Mouse (Mus musculus) liver, embryonic 15.5 days (tissue): ENCODE data around the gene Adora1. TPM values are rescaled to one million over a fixed set of nuclear protein-coding genes. Genes with fewer than 3 reads are reported as not detected.

Experiments used
- ATAC-seq: fragments of 200-750 bp; cut with Nextera tagmentation; 2 replicates; pipeline ENCODE4 v1.8.0; 2017; ENCODE audit warnings: moderate number of reproducible peaks, mild to moderate bottlenecking, moderate library complexity; ENCODE audit not compliant: insufficient read depth
- H3K27ac ChIP-seq: fragments of 300-500 bp; sonication (generic); replicated peaks from 2 replicates; pipeline ENCODE4 v1.5.1; 2015; ENCODE audit warnings: mild to moderate bottlenecking, inconsistent platforms
- H3K27me3 ChIP-seq: fragments of 300-500 bp; sonication (generic); 2 replicates; pipeline ENCODE4 v1.6.1; 2015; ENCODE audit warnings: mild to moderate bottlenecking, inconsistent platforms
- H3K36me3 ChIP-seq: fragments of 300-500 bp; sonication (generic); replicated peaks from 2 replicates; pipeline ENCODE4 v1.6.1; 2015; ENCODE audit warnings: moderate library complexity, mild to moderate bottlenecking, inconsistent platforms
- H3K4me1 ChIP-seq: fragments of 300-500 bp; sonication (generic); replicated peaks from 2 replicates; pipeline ENCODE4 v1.6.1; 2015; ENCODE audit warnings: inconsistent platforms
- H3K4me2 ChIP-seq: fragments of 300-500 bp; sonication (generic); 2 replicates; pipeline ENCODE4 v1.6.1; 2015; ENCODE audit warnings: moderate library complexity, mild to moderate bottlenecking, inconsistent platforms
- H3K4me3 ChIP-seq: fragments of 300-500 bp; sonication (generic); replicated peaks from 2 replicates; pipeline ENCODE4 v1.5.1; 2015; ENCODE audit warnings: mild to moderate bottlenecking, inconsistent platforms
- H3K9ac ChIP-seq: fragments of 300-500 bp; sonication (generic); 2 replicates; pipeline ENCODE4 v1.6.1; 2015; ENCODE audit warnings: moderate library complexity, mild to moderate bottlenecking, inconsistent platforms
- H3K9me3 ChIP-seq: fragments of 300-500 bp; sonication (generic); replicated peaks from 2 replicates; pipeline ENCODE4 v1.6.1; 2016; ENCODE audit warnings: inconsistent platforms
- WGBS: fragments of 180-500 bp; shearing (Covaris S2); methylation state at CpG from one replicate; pipeline ENCODE4 v1.1.7; 2015; ENCODE audit warnings: mixed read lengths; ENCODE audit not compliant: insufficient replicate concordance; 5-methylcytosine and 5-hydroxymethylcytosine counted together
- polyA plus RNA-seq: library from polyadenylated mRNA; unstranded; fragments of >200 nt; fragmentation: Nextera tagmentation; extraction: Ambion mirVana; gene quantifications from 2 replicates; pipeline ENCODE4 v1.2.1, GENCODE M21; 2015

Gene Adora1
- polyA plus RNA-seq, 1 experiment from 2014 or later, result 0.91 TPM

DNA sequence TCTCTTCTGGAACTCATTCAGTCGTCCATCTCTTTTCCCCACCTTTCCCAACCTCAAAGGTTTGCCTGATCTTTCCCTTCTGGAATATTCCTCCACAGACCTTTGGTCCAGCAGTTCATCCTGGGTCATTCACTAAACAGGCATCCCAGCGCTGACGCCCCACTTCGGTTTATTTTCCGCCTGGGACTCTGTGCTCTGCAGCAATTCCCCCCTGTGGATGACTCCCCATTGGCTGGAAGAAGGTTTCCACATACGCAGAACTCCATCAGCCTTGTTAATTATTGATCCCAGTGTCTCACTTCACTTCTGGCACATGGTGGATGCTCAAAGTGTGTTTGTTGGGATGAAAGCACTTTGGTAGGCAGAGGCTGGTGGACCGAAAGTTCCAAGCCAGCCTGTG is 71.8 kb downstream of the Adora1 start:
- H3K4me3 ChIP-seq, result no peak overlapping the region

DNA sequence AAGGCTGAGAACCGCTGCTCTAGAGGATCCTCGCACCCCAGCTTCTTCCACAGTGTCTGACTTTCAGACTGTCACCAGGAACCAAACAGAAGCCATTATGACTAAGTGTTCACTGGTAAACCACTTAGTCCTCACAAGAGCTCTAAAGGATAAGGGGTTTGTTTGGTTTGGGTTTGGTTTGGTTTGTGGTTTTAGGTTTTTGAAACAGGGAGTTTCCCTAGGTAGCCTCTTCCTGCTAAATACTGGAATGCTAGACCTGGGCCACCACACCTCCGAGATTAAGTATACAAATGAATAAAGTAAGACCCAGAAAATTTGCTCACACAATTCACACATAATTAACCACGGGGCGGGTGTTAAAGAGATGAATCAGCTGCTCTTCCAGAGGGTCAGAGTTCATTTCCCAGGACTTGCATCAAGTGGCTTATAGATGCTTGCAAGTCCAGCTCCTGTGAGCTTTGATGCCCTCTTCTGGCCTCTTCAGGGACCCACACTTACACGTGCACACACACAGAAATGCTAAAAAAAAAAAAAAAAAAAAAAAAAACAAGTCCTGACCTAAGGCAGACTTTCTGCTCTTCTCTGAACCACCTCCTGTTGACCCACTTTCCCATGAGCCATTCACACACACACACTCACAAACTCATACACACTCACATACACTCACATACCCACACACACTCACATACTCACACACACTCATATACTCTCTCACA is 72.6 kb downstream of the Adora1 start:
- no peak for ATAC-seq
- WGBS, result 58% methylated on average over 6 of the region's 6 CpGs
- no peaks in the 10 kb centered on the region for H3K36me3 ChIP-seq
- no peak overlapping the region for H3K9ac ChIP-seq
- no peak overlapping the region for H3K4me3 ChIP-seq
- no peaks in the 10 kb centered on the region for H3K4me1 ChIP-seq
- no peaks in the 10 kb centered on the region for H3K9me3 ChIP-seq
- no peak overlapping the region for H3K4me2 ChIP-seq
- H3K27me3 ChIP-seq, result no peaks in the 10 kb centered on the region
- H3K27ac ChIP-seq, result no peak overlapping the region

More for the DNA sequence above, 71.8 kb downstream of the Adora1 start:
- H3K27me3 ChIP-seq, result no peaks in the 10 kb centered on the region
- H3K9ac ChIP-seq, result no peak overlapping the region
- no peak overlapping the region for H3K4me2 ChIP-seq
- peak; percentile 74 for ATAC-seq
- H3K27ac ChIP-seq, result no peak overlapping the region
- H3K4me1 ChIP-seq, result peaks cover 2% of the 10 kb centered on the region; the same call in 1 of the 2 replicates
- no peaks in the 10 kb centered on the region for H3K36me3 ChIP-seq
- WGBS, result 71% methylated on average over 7 of the region's 7 CpGs
- H3K9me3 ChIP-seq, result no peaks in the 10 kb centered on the region

DNA sequence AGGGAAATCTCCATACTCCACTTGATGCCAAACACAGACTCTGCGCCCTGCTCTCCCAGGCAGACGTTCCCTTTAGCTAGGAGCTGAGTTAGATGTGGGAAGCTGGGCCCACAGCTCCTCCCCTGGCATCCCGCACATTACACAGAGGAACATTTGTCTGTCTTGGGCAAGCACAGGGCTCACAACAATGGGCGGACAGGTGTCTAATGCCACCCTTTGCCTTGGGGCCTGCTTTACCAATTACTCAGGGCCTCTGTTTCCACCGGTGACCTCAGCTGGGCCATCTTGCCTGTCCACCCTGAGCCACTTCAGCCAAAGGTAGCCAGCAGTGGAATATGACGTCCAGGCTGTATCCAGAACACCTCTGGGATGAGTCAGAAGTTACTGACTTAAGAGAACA is 73.8 kb downstream of the Adora1 start:
- no peaks in the 10 kb centered on the region for H3K36me3 ChIP-seq
- ATAC-seq, result no peak
- WGBS, result 69% methylated on average over 6 of the region's 6 CpGs

DNA sequence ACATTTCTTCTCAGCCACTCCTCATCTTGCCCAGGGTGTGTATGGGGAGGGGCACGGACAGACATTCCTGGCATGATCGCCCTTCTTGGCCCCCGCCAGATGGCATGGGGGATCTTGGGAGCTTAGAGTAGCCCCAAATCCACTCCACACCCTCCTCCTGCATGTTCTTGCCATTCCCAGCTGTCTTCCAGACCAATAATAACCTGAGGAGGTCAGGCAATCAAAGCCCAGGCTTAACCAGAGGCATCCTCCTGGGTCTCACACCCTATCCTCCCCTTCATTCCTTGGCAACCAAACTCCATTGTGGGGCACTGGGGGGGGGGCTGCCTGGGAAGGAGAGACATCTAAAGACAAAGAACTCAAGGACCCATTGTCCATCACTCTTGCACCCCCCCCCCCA is 74.8 kb downstream of the Adora1 start:
- Histone ChIP-seq H3K9ac (no peak overlapping the region), H3K9me3 (no peaks in the 10 kb centered on the region), H3K4me2 (no peak overlapping the region), H3K4me3 (no peak overlapping the region), H3K27me3 (no peaks in the 10 kb centered on the region), H3K27ac (no peak overlapping the region), H3K4me1 (0 out of 2 replicates have a peak, but pooled peaks cover under 1% of the 10 kb centered on the region), H3K36me3 (no peaks in the 10 kb centered on the region)
- ATAC-seq, result no peak
- WGBS, result 76% methylated on average over 3 of the region's 3 CpGs

More for the DNA sequence above, 73.8 kb downstream of the Adora1 start:
- H3K4me1 ChIP-seq, result no peaks in the 10 kb centered on the region
- no peaks in the 10 kb centered on the region for H3K9me3 ChIP-seq
- no peak overlapping the region for H3K27ac ChIP-seq
- no peak overlapping the region for H3K9ac ChIP-seq
- H3K4me2 ChIP-seq, result no peak overlapping the region
- H3K27me3 ChIP-seq, result no peaks in the 10 kb centered on the region
- H3K4me3 ChIP-seq, result no peak overlapping the region

DNA sequence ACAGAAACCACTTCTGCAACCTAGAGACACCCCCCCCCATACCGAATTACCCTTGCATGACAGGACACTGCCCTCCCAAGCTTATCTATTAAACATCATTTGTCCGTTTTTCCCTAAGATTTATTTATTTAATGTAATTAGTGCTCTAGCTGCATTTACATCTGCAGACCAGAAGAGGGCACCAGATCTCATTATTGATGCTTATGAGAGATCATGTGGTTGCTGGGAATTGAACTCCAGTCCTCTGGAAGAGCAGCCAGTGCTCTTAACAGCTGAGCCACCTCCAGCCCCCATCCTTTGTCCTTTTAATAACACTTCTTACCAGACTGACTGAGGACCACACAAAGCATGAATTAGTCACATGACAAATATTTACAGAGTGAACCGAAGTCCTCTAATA is 80.6 kb downstream of the Adora1 start:
- WGBS, result 42% methylated on average over 3 of the region's 3 CpGs
- H3K4me1 ChIP-seq, result peaks cover 35% of the 10 kb centered on the region
- H3K4me3 ChIP-seq, result no peak overlapping the region
- ATAC-seq, result no peak
- H3K9ac ChIP-seq, result no peak overlapping the region
- H3K27me3 ChIP-seq, result peaks cover 7% of the 10 kb centered on the region; the same call in 1 of the 2 replicates
- H3K27ac ChIP-seq, result no peak overlapping the region
- H3K36me3 ChIP-seq, result no peaks in the 10 kb centered on the region
- H3K9me3 ChIP-seq, result no peaks in the 10 kb centered on the region
- H3K4me2 ChIP-seq, result no peak overlapping the region

DNA sequence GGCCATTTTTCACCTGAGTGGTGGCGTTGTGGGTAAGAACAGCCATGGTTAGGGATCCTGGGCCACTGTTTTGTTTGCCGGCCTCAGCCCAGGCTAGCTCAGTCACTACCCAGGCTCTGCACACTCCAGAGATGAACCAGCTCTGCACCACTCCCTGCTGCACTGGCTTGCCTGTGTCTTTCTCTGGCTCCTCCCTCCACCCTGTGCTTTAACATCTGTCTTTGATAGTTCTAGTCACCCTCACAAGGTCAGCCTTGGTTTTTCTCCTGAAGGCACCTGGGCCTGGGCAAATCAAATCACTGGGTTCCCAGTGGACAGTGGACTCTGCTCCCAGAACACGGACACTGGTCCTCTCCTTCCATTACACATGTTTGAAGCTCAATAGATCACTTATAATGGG is 81.1 kb downstream of the Adora1 start:
- H3K4me3 ChIP-seq, result no peak overlapping the region
- no peaks in the 10 kb centered on the region for H3K9me3 ChIP-seq
- H3K9ac ChIP-seq, result no peak overlapping the region
- peaks cover 7% of the 10 kb centered on the region; the same call in 1 of the 2 replicates for H3K27me3 ChIP-seq
- WGBS, result 69% methylated on average over 3 of the region's 3 CpGs
- H3K27ac ChIP-seq, result no peak overlapping the region
- H3K36me3 ChIP-seq, result no peaks in the 10 kb centered on the region
- no peak overlapping the region for H3K4me2 ChIP-seq
- ATAC-seq, result no peak
- H3K4me1 ChIP-seq, result peaks cover 35% of the 10 kb centered on the region

DNA sequence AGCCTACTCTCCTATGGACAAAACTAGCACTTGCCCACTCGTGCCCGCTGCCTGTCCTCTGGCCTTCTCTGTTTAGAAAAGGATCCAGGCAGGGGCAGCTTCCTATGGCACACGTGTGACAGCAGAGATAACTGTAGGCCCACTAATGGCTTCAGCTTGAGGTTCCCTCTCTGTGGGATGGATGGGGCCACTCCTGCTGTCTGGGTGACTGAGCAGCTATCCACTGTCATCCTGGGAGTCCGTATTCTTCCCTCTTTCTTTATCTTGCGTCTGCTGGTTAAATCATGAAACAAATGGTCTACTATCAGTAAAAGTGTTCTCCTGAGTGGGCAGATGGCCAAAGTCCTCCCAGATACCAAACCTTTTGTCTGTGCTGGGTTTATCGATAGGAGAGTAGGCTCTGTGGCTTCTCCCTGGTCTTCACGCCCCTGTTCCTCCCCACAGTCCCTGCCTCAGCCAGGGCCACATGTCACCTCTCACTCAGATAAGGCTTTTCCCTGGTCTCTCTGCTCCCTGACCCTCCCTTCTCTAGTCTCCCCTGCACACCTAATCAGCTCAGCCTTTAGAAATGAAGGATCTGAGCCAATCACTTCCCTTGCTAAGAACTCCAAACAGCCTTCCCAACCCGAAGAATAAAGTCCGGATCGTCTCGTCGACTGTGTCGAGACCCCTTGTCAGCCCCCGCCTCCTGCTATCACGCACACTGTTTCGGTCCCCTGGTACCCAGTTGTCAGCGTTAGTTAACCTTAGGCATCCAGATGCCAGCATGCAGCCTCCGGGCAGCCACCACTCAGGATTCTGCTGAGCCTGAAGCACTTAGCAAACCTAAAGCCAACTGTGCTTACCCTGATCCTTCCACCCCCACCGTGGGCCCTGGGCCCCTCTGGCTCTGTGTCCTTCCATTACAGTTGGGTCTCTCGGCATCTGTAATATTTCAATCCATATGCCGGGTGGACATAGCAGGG is 82.3 kb downstream of the Adora1 start:
- H3K27me3 ChIP-seq, result peaks cover 7% of the 10 kb centered on the region; the same call in 1 of the 2 replicates
- no peaks in the 10 kb centered on the region for H3K36me3 ChIP-seq
- peaks cover 35% of the 10 kb centered on the region for H3K4me1 ChIP-seq
- WGBS, result 52% methylated on average over 21 of the region's 21 CpGs
- no peak overlapping the region for H3K27ac ChIP-seq
- H3K9ac ChIP-seq, result no peak overlapping the region
- no peaks in the 10 kb centered on the region for H3K9me3 ChIP-seq
- no peak overlapping the region for H3K4me2 ChIP-seq
- H3K4me3 ChIP-seq, result no peak overlapping the region
- ATAC-seq, result peak; percentile 68

DNA sequence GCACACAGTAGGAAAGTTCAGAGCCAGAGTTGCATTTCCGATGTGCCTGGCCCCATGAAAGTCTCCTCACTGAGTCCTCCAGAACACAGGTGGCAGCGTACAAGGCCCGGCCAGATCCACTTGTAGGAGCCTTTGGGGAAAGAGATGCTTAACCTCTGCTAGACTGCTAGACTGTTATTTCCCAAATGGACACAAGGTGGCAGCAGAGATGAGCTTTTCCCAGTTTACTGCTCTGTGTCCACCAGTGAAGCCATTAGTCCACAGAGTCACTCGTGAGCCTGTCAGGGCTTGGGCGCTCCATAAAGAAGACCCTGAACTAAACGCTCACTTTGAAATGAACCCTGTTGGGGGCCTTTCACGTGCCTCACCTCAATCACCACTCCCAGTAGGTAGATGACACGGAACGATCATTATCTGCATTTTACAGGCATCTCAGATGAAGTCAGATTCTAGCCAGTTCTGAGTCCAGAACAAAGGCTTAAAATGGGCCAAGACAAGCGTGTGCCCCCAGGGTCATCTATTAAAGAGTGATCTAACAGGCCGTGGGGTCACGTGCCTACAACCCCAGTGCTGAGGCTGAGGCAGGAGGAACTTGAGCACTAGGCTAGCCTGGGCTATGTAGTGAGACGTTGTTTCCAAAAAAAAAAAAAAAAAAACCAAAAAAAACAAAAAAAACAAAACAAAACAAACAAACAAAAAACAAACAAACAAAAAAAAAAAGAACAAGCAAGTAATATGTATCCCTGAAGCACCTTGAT is 83.4 kb downstream of the Adora1 start:
- Histone ChIP-seq H3K27ac (no peak overlapping the region), H3K4me2 (no peak overlapping the region), H3K4me3 (no peak overlapping the region), H3K27me3 (peaks cover 7% of the 10 kb centered on the region; the same call in 1 of the 2 replicates), H3K36me3 (no peaks in the 10 kb centered on the region), H3K9ac (no peak overlapping the region), H3K9me3 (no peaks in the 10 kb centered on the region), H3K4me1 (peaks cover 35% of the 10 kb centered on the region)
- ATAC-seq, result peak; percentile 43; the same call in 1 of the 2 replicates
- 20% methylated on average over 13 of the region's 13 CpGs for WGBS

DNA sequence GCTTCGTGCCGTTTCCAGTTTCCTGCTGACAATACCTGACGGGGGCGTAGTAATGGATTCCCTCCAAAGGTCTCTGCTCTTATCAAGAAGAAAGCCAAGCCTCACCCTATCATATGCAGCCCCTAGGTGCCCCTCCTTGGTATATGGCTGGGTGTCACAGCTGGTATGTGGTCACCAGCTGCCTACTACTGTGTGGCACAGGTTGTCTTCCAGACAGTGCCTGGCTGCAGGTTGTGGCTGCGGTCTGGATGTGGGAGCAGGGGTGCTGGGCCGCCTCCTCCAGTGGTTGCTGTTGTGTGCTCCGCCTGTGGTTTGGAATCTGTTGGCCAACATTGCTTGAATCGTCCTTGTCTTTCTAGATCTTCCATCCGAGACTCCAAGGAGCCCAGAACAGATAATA is 84.5 kb downstream of the Adora1 start:
- ATAC-seq, result no peak
- WGBS, result 60% methylated on average over 9 of the region's 9 CpGs
- peaks cover 7% of the 10 kb centered on the region; the same call in 1 of the 2 replicates for H3K27me3 ChIP-seq

DNA sequence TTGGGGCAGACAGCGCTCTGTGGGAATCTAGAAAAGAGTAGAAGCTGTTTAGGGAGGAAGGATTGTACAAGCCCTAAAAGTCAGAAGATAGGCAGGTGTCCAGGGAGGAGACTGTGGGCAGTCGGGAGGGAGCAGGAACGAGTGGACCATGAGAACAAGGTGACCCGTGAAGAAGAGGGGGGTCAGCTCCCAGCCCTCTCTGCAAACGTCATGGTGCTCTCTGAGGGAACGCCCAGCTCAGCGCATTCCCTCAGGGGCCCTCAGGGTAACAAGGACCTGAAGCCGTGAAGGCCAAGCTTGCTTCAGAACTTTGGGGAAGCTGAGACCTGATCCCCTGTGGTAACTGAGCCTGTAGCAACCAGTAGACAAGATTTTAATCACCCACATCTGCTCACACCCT is 85.2 kb downstream of the Adora1 start:
- H3K27ac ChIP-seq, result no peak overlapping the region
- no peaks in the 10 kb centered on the region for H3K36me3 ChIP-seq
- no peak overlapping the region for H3K4me3 ChIP-seq
- H3K4me2 ChIP-seq, result no peak overlapping the region
- WGBS, result 60% methylated on average over 8 of the region's 8 CpGs
- peaks cover 31% of the 10 kb centered on the region for H3K4me1 ChIP-seq
- H3K9me3 ChIP-seq, result no peaks in the 10 kb centered on the region
- no peak overlapping the region for H3K9ac ChIP-seq
- peaks cover 7% of the 10 kb centered on the region; the same call in 1 of the 2 replicates for H3K27me3 ChIP-seq
- ATAC-seq, result no peak

More for the DNA sequence above, 84.5 kb downstream of the Adora1 start:
- Histone ChIP-seq H3K27ac (no peak overlapping the region), H3K4me1 (peaks cover 35% of the 10 kb centered on the region), H3K9me3 (no peaks in the 10 kb centered on the region), H3K36me3 (no peaks in the 10 kb centered on the region), H3K4me2 (no peak overlapping the region), H3K4me3 (no peak overlapping the region), H3K9ac (no peak overlapping the region)
